Mouse (Mus musculus): ENCODE results near the gene Lair1.

GRCm38 (mm10) chr7:4091170-4091569 lies 28.2 kb upstream of the Lair1 start:
- no peak for TF ChIP-seq POLR2A (IDR thresholded peaks at IDR 0.05; ENCODE audit: borderline replicate concordance, extremely low read depth, low read depth, low read length)
- no peak for TF ChIP-seq CTCF (IDR thresholded peaks at IDR 0.05; ENCODE audit: insufficient read depth, low read length)

Measured in lung, adult 2 months (tissue).